Mouse (Mus musculus) midbrain, postnatal 0 days (tissue): ENCODE measurements at regions not wholly inside any gene's neighbourhood (a gene's known extent, or its start where the extent isn't known, plus 50 kb on each side); places are given as distances from the start of the nearest gene placed in this dataset.

Experiments used
- ATAC-seq: fragments of 200-750 bp; cut with Nextera tagmentation; 2 replicates; pipeline ENCODE4 v1.8.0; 2017; ENCODE audit warnings: moderate number of reproducible peaks, mild to moderate bottlenecking, moderate TSS enrichment, moderate library complexity; ENCODE audit not compliant: low FRiP score
- DNase-seq: peaks from one replicate; pipeline ENCODE4 v3.0.0-alpha.2; 2015; ENCODE audit warnings: low spot score
- H3K27ac ChIP-seq: fragments of 300-500 bp; sonication (generic); 2 replicates; pipeline ENCODE4 v1.5.1; 2014; ENCODE audit warnings: low read depth, mild to moderate bottlenecking, low read length, mixed read lengths
- H3K27me3 ChIP-seq: fragments of 300-500 bp; sonication (generic); 2 replicates; pipeline ENCODE4 v1.6.1; 2014; ENCODE audit warnings: low read length, control low read depth, mixed read lengths; ENCODE audit not compliant: insufficient read depth
- H3K36me3 ChIP-seq: fragments of 300-500 bp; sonication (generic); 2 replicates; pipeline ENCODE4 v1.6.1; 2014; ENCODE audit warnings: low read length, control low read depth, mixed read lengths; ENCODE audit not compliant: insufficient read depth
- H3K4me1 ChIP-seq: fragments of 300-500 bp; sonication (generic); 2 replicates; pipeline ENCODE4 v1.6.1; 2014; ENCODE audit warnings: mild to moderate bottlenecking, control low read depth, antibody characterized with exemption, low read length, mixed read lengths; ENCODE audit not compliant: insufficient read depth
- H3K4me2 ChIP-seq: fragments of 300-500 bp; sonication (generic); 2 replicates; pipeline ENCODE4 v1.6.1; 2014; ENCODE audit warnings: low read depth, mild to moderate bottlenecking, low read length, mixed read lengths; ENCODE audit not compliant: poor library complexity, severe bottlenecking
- H3K4me3 ChIP-seq: fragments of 300-500 bp; sonication (generic); 2 replicates; pipeline ENCODE4 v1.5.1; 2014; ENCODE audit warnings: low read depth, mild to moderate bottlenecking, low read length, moderate library complexity
- H3K9ac ChIP-seq: fragments of 300-500 bp; sonication (generic); replicated peaks from 2 replicates; pipeline ENCODE4 v1.6.1; 2014; ENCODE audit warnings: mild to moderate bottlenecking, low read length, moderate library complexity, mixed read lengths; ENCODE audit not compliant: poor library complexity, severe bottlenecking
- H3K9me3 ChIP-seq: fragments of 300-500 bp; sonication (generic); 2 replicates; pipeline ENCODE4 v1.6.1; 2016; ENCODE audit warnings: low read length, control low read depth
- CTCF ChIP-seq: IDR thresholded peaks from 2 replicates; pipeline ENCODE4 v1.5.1; 2016; ENCODE audit warnings: antibody characterized with exemption, mild to moderate bottlenecking
- WGBS: fragments of 180-500 bp; shearing (Covaris S2); extraction: QIAGEN DNeasy Blood & Tissue Kit; methylation state at CpG from one replicate; pipeline ENCODE4 v1.1.7; 2014; 5-methylcytosine and 5-hydroxymethylcytosine counted together

GRCm38 (mm10) chr15:31087607-31088006 lies 136.5 kb upstream of the Dap start:
- ATAC-seq (no peak), DNase-seq (peak; percentile 66)
- Histone ChIP-seq H3K27me3 (no peaks in the 10 kb centered on the region), H3K9me3 (no peaks in the 10 kb centered on the region; the same call in 1 of the 2 replicates), H3K36me3 (no peaks in the 10 kb centered on the region), H3K4me3 (no peak overlapping the region), H3K4me1 (no peaks in the 10 kb centered on the region), H3K27ac (no peak overlapping the region), H3K4me2 (no peak overlapping the region), H3K9ac (no peak overlapping the region)
- 71% methylated on average over 1 of the region's 1 CpGs for WGBS
- no peak for TF ChIP-seq CTCF

DNA sequence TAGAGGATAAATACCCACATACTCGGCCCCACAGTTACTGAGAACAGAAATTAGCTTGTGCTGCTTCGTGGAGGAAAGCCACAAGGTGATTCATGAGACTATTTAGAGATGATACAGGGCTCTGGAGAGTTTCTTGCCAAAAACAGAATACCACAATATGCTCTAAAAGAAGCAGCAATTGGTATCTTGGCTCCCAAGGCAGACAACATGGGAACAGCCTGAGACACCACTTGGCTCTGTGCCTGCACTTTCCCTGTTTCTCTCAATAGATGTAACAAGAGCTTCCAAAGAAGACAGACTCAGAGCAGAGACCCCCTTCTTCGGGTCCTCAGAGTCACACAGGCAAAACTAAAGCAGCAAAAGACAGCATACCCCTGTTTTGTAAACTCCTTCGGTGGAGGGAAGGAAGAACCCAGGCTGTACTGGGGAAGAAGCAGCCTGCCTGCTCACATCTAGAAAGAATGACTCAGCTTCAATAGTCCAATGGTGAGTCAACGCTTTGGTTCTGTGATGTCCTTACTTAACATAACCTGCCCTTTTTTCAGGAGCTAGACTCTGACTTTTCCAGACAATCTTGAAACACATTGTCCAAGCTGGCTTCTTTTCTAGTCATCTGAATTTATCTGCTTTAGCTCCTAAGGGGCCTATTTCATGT lies 132.1 kb upstream of the Dap start:
- Histone ChIP-seq H3K4me3 (no peak overlapping the region), H3K27ac (no peak overlapping the region), H3K9me3 (no peaks in the 10 kb centered on the region), H3K27me3 (no peaks in the 10 kb centered on the region), H3K4me2 (no peak overlapping the region), H3K9ac (no peak overlapping the region), H3K36me3 (no peaks in the 10 kb centered on the region), H3K4me1 (no peaks in the 10 kb centered on the region)
- peak; percentile 78 for DNase-seq
- 70% methylated on average over 5 of the region's 5 CpGs for WGBS
- no peak for TF ChIP-seq CTCF
- ATAC-seq, result no peak

DNA sequence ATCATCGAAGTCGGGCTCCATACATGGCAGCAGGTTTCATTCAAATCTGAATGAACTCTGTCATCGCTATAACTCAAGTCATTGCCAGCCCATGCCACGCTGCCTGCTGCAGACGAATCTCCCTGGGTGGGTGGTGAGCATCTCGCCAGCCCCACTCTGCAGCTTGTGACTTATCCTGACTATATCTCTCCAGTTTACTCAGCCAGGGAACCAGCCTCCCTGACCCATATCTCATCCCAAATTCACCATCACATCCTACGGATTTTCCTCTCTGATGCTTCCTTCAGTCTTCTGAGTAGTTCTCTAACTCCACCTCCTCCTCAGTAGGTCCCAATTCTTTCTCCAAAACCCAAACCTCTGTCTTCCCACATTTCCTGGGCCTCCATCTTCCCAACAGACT lies 127.9 kb upstream of the Dap start:
- Histone ChIP-seq H3K9me3 (no peaks in the 10 kb centered on the region), H3K4me1 (no peaks in the 10 kb centered on the region), H3K27me3 (no peaks in the 10 kb centered on the region), H3K4me3 (no peak overlapping the region), H3K9ac (no peak overlapping the region), H3K4me2 (no peak overlapping the region), H3K36me3 (no peaks in the 10 kb centered on the region), H3K27ac (no peak overlapping the region)
- ATAC-seq (no peak), DNase-seq (no peak)
- no peak for TF ChIP-seq CTCF
- 92% methylated on average over 7 of the region's 7 CpGs for WGBS

GRCm38 (mm10) chr15:31097301-31097700 lies 126.8 kb upstream of the Dap start:
- Histone ChIP-seq H3K36me3 (no peaks in the 10 kb centered on the region), H3K9ac (no peak overlapping the region), H3K4me1 (no peaks in the 10 kb centered on the region), H3K27me3 (no peaks in the 10 kb centered on the region), H3K4me3 (no peak overlapping the region), H3K9me3 (no peaks in the 10 kb centered on the region), H3K27ac (no peak overlapping the region), H3K4me2 (no peak overlapping the region)
- ATAC-seq (no peak), DNase-seq (no peak)
- WGBS, result 70% methylated on average over 4 of the region's 4 CpGs
- TF ChIP-seq CTCF, result no peak

- ATAC-seq (no peak), DNase-seq (no peak)
- H3K4me2 ChIP-seq, result no peak overlapping the region
- H3K27ac ChIP-seq, result no peak overlapping the region
- H3K9ac ChIP-seq, result no peak overlapping the region
- H3K4me1 ChIP-seq, result no peaks in the 10 kb centered on the region
- TF ChIP-seq CTCF, result no peak
- H3K4me3 ChIP-seq, result no peak overlapping the region
- no peaks in the 10 kb centered on the region for H3K27me3 ChIP-seq
- WGBS, result 73% methylated on average over 4 of the region's 4 CpGs
- no peaks in the 10 kb centered on the region for H3K36me3 ChIP-seq
- no peaks in the 10 kb centered on the region for H3K9me3 ChIP-seq
These were observed 119.4 kb upstream of the Dap start for GRCm38 (mm10) chr15:31104743-31105142.

DNA sequence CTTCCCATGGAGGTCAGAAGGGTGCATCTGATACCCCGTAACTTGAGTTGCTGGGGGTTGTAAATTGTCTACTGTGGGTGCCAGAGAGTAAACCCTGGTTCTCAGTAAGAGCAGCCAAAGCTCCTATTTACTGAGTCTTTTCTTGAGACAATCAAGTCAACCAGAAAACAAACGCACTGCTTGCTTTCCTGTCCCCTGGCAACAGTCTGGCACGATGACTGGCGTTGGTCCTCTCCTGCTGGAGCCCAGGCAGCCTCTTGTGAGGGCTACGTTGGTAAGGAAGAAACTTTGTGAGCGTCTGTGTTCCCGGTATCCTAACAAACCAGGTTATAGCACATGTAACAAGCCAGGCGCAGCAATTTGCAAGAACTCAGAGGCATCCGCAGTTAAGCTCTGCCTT lies 117.2 kb upstream of the Dap start:
- 82% methylated on average over 9 of the region's 9 CpGs for WGBS
- TF ChIP-seq CTCF, result no peak
- Histone ChIP-seq H3K9me3 (no peaks in the 10 kb centered on the region), H3K27ac (no peak overlapping the region), H3K4me1 (no peaks in the 10 kb centered on the region), H3K27me3 (no peaks in the 10 kb centered on the region), H3K9ac (no peak overlapping the region), H3K4me3 (no peak overlapping the region), H3K4me2 (no peak overlapping the region), H3K36me3 (no peaks in the 10 kb centered on the region)
- ATAC-seq (no peak), DNase-seq (peak; percentile 59)
